27 mouse cellular contexts compared by ENCODE assay signal in the genomic region with DNA sequence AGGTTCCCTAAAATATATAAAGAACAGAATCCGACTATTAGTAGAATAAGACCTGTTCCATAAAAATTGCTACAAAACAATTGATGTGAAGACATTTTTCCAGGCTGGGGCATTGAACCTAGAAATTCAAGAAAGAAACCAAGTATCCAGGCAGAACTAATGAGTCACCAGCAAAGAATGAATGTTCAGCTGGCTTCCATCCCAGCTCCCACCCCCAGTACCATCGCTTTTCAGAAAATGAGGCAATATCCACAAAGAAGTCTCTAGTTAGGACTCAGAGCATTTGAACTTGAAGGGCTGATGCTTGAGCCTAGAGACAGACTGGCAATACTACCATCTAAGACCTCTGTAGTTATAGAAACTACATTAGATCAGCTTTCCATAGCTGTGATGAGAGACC.
A peak's percentile ranks its signal among the peaks of the same experiment; 100 is the strongest.
DNase-seq lines count a peak whose midpoint lies in the region; ATAC-seq and TF ChIP-seq lines count a peak whose summit lies in the region.
"Had no signal": no experiment of that assay in that cellular context is flagged by ENCODE, and none has a peak within 500 bp of the region (broad histone marks: within the 10 kb centered on the region; RNA-seq: fewer than 3 reads in every experiment).

No protein-coding gene starts in this region.

- WGBS in kidney, embryonic 16.5 days: 86% methylated on average over 2 of the region's 2 CpGs

- DNase-seq in kidney, adult 11 months: peak; percentile 22
- peak; percentile 17 to 31 for DNase-seq in layer of hippocampus, adult 2 months (ENCODE audit: low spot score in 2 of 2)
- no peak for DNase-seq in layer of hippocampus, adult 9-10 months (ENCODE audit: low spot score)
- DNase-seq in Muller cell, postnatal 12 days (ENCODE audit: inconsistent ontology term): peak; percentile 85
- DNase-seq in fibroblast of lung, adult 2 months (ENCODE audit: low read depth): peak; percentile 2
- no peak for DNase-seq in urinary bladder, adult 2 months (ENCODE audit: low spot score)
- no peak for DNase-seq in embryo, embryonic 10 days (ENCODE audit: low spot score)
- DNase-seq: adrenal gland, adult 8-10 months; cerebellum, adult 11-12 months; cerebellum, adult 9-11 months; gastrocnemius, postnatal 10 days; heart, postnatal 10 days; liver; lung, embryonic 14.5 days; lung, postnatal 14 days; midbrain, embryonic 14.5 days; thymus, adult 18-20 months; thymus, postnatal 25 days had no signal

- H3K36me3 ChIP-seq in kidney, embryonic 16.5 days (ENCODE audit: insufficient read depth, low read length): no peaks in the 10 kb centered on the region
- H3K36me3 ChIP-seq: forebrain, embryonic 15.5 days; heart, embryonic 13.5 days; liver, embryonic 15.5 days had no signal

- no peak overlapping the region for H3K4me3 ChIP-seq in kidney, embryonic 16.5 days (ENCODE audit: low read length)
- no peak overlapping the region for H3K4me3 ChIP-seq in layer of hippocampus, adult 2 months
- H3K4me3 ChIP-seq: forebrain, embryonic 15.5 days; heart, embryonic 13.5 days; liver, embryonic 15.5 days had no signal

- H3K4me2 ChIP-seq in kidney, embryonic 16.5 days (replicated peaks; ENCODE audit: low read depth, low read length): no peak overlapping the region
- H3K4me2 ChIP-seq: forebrain, embryonic 15.5 days; heart, embryonic 13.5 days; hindbrain, embryonic 14.5 days; liver, embryonic 15.5 days; lung, embryonic 14.5 days had no signal

- no peaks in the 10 kb centered on the region for H3K9me3 ChIP-seq in kidney, embryonic 16.5 days (ENCODE audit: low read length)
- H3K9me3 ChIP-seq: forebrain, embryonic 15.5 days; heart, embryonic 13.5 days; liver, embryonic 15.5 days had no signal

- no peak for ATAC-seq in kidney, embryonic 16.5 days (ENCODE audit: low FRiP score, low TSS enrichment)
- ATAC-seq: activated CD4-positive, CD25-positive, alpha-beta regulatory T cell, adult 4 months; CD4-positive, CD25-positive, alpha-beta regulatory T cell, adult 4 months; forebrain, embryonic 15.5 days; intestine, postnatal 0 days had no signal

- H3K27ac ChIP-seq in kidney, embryonic 16.5 days (ENCODE audit: low read length): no peak overlapping the region
- no peak overlapping the region for H3K27ac ChIP-seq in layer of hippocampus, adult 2 months
- H3K27ac ChIP-seq: forebrain, embryonic 15.5 days; heart, embryonic 13.5 days; hindbrain, embryonic 14.5 days; liver, embryonic 15.5 days; stomach, postnatal 0 days had no signal

- no peak for TF ChIP-seq CTCF in layer of hippocampus, adult 2 months (conservative IDR thresholded peaks at IDR 0.05)

- no peak overlapping the region for H3K9ac ChIP-seq in kidney, embryonic 16.5 days (replicated peaks; ENCODE audit: low read length)
- H3K9ac ChIP-seq: forebrain, embryonic 15.5 days; heart, embryonic 13.5 days; hindbrain, embryonic 14.5 days; liver, embryonic 15.5 days; lung, embryonic 14.5 days had no signal

- H3K27me3 ChIP-seq in kidney, embryonic 16.5 days (ENCODE audit: insufficient read depth, low read length): no peaks in the 10 kb centered on the region
- H3K27me3 ChIP-seq: forebrain, embryonic 15.5 days; heart, embryonic 13.5 days; liver, embryonic 15.5 days had no signal

- H3K4me1 ChIP-seq in kidney, embryonic 16.5 days (ENCODE audit: insufficient read depth, low read length): peaks cover 6% of the 10 kb centered on the region; the same call in 1 of the 2 replicates
- H3K4me1 ChIP-seq: heart, embryonic 13.5 days; liver, embryonic 15.5 days had no signal

Comparison
In these comparisons a context has a peak if more than half of its experiments do, and no peak if none do; other contexts are left out.
1. DNase-seq: peak in kidney, adult 11 months (single experiment), layer of hippocampus, adult 2 months (2 of 2), Muller cell, postnatal 12 days (single experiment) and fibroblast of lung, adult 2 months (single experiment); none in layer of hippocampus, adult 9-10 months (single experiment), urinary bladder, adult 2 months (single experiment) and embryo, embryonic 10 days (single experiment).